Mouse (Mus musculus) right cerebral cortex, adult 18-20 months (tissue): ENCODE results near the gene Nat14.
A peak's percentile ranks its signal among the peaks of the same experiment; 100 is the strongest.
"Not testable (repeated sequence)": the region's sequence is repeated elsewhere in the genome, so short reads cannot be mapped to it uniquely, and the experiment has no call there.

ENCODE experiments used
- DNase-seq: peaks from one replicate; pipeline ENCODE4 v3.0.0; 2022; ENCODE audit warnings: mixed read lengths

Gene Nat14

DNA sequence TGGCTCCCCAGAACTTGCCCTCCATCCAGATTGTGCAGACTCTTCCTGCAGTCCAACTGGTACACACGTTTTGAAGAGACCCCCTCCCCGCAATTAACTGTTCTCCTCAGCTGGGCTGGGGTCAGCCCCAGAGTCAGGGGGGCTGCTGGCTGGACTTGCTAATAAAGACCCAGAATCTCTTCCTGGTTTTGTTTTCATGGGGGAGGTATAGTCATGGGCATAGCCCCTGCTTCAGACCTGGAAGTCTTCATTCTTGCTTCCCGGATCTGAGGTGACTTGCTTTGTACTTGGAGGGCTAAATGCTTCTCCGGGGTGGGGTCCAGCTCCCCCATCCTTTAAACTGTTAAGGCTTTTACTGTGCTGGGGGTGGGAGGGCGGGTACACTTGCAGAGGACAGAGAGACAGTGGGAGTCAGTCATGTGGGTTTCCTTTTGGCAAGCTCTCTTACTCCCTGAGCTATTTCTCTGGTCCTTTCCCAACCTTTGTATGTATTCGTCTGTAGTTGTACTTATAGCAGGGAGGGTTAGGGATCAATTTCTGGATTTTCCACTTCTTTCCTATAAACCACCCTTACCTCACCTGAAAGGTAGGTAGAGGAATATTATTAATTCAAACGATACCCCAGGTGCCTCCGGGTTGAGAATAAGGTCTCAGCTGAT lies at the start of gene Nat14:
Gene Nat14, plus strand, starts transcription at position 205 of the 659 bp plus-strand sequence.
- no peak for DNase-seq

DNA sequence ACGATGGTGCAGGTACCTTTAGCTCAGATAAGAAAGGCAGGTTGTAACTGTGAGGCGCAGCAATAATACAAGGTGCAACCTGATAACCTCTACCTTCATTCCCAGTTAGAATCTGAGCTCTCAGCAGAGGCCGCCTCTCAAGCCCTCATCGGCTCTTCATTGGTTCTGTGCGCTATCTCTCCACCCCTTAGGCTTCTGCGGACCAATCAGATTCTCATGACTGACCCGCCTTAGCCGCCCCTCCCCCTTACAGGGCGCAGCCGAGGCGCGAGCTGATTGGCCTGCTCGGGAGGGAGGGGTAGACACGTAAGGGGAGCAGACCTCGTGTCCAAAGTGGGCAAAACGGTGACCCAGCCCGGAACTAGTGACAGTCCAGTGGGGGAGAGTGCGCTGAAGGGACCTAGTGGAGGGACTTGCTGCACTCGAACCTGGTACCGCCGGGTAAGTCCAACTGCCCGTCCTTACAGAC lies 45.0 kb upstream of the Nat14 start, which contains the start of gene Isoc2a:
Gene Isoc2a, plus strand, starts transcription at position 401 of the 469 bp plus-strand sequence.
- peak; percentile 93 for DNase-seq

DNA sequence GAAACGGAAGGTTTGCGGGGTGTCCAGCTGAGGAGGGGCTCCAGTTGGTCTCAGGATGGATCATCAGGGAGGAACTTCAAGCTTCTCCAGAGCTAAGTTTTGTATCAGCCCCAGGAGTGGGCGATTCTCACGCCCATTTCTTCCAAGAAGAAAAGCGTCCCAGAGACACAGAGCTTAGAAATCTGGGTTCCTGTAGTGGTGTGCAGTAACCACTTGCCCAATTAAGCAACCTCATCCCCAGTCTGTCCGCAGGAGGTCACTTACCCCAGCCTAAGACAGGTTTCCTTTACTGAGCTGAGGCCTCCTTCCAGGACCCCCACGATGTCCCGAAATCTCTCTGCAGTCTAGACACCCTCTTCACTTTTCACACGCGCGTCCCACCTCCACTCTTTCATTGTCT lies 44.6 kb upstream of the Nat14 start:
- DNase-seq = no peak

DNA sequence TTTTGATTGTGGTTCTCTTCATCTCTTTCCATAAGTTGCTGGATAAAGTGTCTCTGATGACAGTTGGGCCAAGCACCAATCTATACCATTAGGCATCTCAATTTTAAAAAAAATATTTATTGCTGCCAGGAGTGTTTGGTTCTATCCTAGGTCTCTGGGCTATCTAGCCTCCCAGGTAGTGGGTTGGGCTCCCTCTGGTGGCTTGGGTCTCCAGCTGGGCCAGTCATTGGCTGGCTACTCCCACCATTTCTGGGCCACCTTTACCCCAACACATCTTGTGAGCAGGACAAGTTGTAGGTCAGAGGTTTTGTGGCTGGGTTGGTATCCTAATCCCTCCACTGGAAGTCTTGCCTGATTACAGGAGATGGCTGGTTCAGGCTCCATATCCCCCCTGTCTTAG lies 43.6 kb upstream of the Nat14 start:
- DNase-seq = no peak

DNA sequence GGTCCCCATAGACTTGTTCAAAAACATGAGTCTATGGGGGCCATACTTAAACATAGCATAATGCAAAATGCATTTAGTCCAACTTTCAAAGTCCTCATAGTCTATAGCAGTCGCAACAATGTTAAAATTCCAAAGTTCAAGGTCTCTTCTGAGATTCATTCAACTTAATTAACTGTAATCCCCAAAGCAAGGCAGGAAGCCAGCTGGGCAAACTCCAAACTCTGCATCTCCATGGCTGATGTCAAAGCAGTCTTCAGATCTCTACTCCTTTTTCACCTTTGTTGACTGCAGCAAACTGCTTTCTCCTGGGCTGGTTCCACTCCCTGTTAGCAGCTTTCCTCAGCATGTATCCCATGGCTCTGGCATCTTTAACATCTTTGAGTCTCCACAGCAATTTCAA lies 42.8 kb upstream of the Nat14 start:
- DNase-seq = not testable (repeated sequence)

DNA sequence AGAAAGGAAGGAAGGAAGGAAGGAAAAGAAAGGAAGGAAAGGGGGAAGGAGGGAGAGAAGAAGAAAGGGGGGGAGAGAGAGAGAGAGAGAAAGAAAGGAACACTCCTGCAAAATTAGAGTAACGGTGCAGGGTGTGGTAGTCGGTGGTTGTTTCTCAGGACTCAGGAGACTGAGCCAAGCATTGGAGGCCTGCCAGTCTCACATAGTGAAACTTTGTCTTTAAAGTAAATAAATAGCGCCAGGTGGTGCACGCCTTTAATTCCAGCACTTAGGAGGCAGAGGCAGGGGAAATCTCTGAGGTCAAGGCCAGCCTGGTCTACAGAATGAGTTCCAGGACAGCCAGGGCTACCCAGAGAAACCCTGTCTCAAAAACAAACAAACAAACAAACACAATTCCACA lies 35.1 kb upstream of the Nat14 start:
- no peak for DNase-seq

DNA sequence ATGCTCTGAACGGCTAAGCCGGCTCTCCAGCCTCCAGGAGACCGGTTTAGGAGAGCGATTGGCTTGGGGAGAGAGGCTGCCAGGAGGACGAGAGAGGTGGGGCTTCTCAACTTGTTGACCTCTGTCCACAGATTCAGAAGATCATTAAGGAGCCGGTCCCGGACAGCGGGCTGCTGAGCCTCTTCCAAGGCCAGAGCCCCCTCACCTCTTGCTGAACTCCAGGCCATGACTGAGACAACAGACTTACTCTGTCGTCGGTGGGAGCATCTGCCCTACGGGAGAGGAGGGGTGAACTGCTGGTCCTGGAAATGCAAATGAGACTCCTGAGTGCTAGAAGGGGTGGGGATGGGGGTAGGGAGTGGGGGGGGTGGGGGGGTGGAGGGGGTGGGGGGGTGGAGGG lies 26.6 kb upstream of the Nat14 start:
- DNase-seq = no peak

DNA sequence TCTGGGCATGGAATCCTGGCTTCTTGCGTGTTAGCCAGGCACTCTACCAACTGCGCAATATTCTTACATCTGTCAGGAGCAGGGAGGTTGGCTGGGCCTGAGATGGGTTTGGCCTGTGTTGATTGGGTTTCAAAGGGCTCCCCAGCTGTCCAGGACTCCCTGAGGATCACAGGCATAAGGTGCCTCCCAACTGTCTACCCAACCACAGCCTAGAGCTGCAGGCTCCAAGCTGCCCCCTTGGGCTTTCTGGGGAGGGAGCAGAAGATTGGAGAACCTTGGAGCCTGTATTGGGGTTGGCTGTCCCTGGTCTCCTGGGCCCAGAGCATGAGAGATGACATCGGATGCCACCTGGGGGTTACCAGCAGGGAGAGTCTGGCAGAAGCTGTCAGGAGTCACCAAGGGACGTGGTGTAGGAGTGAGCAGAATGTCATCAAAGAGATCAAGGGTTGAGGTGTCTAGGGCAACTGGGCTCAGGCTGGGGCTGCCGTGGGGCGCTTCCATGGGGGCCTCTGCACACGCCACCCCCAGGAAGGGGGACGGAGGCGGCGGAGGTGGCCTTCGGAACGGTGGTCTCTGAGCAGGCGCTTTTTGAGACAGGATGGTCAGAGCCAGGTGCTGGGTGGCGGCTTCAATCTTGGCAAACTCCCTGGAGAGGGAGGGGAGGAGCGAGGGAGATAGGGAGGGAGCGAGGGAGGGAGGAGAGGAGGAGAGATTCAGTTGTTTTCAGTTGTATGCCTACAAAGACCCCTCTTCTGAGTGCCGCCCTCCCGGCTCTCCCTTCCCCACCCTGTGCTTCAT lies 22.8 kb upstream of the Nat14 start:
- no peak for DNase-seq

DNA sequence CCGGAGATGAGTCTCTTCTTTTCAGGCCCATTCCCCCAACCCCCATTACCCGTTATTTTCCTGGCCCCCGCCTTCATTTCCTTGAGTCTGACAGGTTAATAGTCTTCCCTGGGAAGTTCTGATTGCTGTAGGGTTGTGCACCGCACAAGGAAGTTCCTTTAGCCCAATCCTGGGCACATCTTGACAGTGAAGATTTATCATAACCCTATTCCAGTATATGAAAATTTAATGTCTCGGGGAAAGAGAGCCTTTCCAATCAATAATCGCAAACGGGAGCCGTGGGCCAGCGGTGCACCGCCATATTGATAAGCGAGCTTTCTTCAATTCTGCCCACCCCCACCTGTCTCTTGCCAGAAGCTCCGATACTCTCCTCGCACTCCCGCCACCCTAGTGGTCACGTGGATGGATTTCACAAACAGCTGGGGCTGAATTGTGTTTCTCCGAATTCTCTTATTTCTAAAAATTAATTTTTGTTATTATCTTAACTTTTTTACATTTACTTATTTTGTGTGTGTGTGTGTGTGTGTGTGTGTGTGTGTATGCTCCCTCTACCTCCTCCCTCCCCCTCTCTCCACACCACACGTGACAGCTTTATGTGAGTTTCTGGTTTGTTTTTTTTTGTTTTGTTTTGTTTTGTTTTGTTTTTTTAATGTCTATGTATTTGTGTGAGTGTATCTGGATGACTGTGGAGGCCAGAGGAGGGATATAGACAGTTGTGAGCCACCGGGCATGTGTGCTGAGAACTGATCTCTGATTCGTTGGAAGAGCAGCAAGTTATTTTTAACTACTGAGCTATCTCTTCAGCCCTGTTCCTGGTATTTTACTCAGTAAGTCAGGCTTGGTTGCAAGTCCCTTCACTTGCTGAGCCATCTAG lies 21.9 kb upstream of the Nat14 start:
- DNase-seq = no peak

DNA sequence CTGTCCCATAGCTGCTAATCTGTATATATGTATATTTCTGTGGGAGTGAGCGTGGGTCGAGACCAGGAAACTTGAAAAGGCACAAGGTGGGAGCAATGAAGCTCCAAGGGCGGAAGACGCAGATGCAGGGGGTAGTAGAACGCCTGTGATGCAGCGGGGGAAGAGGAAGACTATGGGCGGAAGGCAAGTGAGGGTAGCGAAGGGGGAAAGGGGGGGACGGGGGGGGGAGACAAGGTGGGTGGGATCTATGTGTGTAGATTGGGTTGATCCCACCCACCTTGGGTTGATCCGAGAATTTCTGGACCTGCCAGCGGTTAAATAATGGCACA lies 21.3 kb upstream of the Nat14 start:
- no peak for DNase-seq

DNA sequence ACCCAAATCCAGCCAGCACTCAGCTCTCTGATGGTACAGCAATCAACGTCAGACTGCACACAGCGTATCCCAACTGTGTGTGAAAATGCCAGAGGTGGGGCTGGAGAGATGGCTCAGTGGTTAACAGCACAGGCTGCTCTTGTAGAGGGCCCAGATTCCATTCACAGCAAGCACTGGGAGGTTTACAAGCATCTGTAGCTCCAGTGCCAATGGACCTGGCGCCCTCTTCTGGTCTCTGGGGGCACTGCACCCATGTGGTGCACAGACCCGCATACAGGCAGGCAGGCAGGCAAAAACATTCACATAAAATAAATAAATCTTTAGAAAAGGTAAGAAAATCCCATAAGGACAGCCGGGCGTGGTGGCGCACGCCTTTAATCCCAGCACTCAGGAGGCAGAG lies 20.7 kb upstream of the Nat14 start:
- DNase-seq = no peak

DNA sequence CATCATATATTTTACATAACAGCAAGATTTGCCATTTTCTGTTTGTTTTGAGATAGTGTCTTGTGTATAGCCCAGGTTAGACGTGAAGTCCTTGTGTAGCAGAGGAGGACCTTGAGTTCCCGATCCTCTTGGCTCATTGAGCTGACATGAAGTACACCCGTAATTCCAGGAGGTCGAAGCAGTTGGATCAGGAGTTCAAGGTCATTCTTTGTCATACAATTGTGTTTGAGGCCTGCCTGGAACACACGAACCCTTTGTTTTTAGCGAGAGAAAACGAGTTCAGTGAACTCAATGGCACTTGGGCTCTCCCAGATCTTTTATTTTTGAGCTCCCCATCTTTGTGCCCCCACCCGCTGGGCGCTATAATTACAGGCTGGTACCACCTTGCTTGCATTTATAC lies 19.4 kb upstream of the Nat14 start:
- no peak for DNase-seq

DNA sequence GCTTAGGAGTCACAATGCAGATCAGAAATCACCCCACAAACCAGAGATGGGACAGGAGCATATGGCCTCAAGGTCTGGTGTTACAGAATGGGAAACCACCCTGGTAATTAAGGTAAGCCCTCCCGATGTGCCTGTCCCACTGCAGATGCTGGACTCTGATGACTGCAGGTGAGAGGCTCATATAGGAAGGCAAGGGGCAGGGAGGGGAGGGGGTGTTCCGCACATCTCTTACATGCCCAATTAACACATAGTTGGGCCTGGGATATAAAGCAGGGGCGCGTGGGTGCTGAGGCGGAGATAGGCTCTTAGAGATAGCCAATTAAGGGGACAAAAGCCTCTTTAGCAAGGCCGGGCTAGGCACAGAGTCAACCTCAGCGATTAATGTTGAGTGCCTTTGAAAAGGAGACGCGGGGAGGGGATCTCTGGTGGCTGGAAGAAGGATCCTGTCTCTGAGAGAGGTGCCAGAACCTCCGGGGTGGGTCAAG lies 15.3 kb upstream of the Nat14 start, which contains the start of gene Gm36210:
Gene Gm36210, minus strand, starts transcription at position 51 of the 485 bp plus-strand sequence.
- no peak for DNase-seq

DNA sequence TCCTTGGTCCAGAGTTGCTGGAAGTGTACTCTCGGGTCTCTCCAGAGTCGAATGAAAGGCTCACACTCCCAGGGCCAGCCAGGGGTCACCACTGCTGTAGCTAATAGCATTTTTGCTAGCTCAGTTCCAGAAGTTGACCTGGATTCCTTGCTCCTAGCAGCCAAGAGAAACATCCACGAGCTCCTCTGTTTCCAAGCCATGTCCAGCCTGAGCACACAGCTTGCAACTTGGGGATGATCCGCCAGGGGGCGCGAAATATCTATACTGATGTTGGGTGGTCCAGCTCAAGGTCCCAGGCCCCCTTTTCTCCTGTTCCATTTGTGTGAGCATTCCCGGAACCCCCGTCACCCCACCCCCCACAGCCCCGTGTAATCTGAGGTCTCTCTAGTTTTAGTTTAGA lies 10.3 kb upstream of the Nat14 start:
- DNase-seq = no peak

DNA sequence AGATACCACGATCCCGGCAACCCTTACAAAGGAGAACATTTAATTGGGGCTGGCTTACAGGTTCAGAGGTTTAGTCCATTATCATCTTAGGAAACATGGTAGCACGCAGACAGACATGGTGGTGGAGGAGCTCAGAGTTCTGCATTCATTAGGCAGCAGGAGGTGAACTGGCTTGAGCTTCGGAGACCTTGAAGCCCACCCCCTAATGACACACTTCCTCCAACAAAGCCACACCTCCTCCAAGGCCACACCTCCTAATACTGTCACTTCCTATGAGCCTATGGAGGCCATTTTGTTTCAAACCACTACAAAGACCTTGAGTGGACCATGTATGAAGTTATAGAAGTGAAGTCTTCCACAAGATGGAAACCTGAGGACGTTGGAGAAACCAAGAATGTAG lies 9.6 kb upstream of the Nat14 start:
- no peak for DNase-seq

DNA sequence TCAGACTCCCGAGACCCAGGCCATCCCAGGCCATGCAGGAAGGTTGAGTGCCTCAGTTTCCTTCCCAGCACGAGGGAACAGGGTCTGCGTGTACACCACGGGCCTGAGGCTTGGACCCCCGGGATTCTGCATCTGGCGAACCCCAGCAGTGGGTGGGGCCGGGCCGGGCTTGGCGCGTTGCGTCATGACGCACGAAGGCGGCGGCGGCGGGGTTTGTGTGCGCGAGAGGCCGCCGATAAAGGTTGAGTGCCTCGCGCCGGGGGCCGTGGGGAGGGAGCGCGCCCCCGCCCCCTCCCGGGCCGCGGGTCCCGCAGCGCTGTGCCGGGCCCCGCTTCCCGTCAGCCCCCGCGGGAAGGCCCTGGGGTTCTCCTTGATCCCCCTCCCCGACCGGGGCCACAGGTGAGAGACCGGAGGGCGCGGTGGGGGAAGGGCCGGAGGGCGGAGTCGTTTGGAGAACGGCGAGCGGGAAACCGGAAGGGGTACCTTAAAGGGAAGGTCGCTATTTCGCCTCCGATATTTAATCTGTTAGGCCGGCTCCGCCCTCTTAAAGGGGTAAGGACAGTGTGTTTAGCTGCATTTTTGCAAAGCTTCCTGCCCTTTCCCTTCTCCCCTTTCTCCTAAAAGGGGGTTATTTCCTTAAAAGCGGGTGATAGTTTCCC lies 6.7 kb upstream of the Nat14 start, which contains the start of gene Zfp628:
Gene Zfp628, plus strand, starts transcription at position 211 of the 659 bp plus-strand sequence.
- peak; percentile 95 for DNase-seq

DNA sequence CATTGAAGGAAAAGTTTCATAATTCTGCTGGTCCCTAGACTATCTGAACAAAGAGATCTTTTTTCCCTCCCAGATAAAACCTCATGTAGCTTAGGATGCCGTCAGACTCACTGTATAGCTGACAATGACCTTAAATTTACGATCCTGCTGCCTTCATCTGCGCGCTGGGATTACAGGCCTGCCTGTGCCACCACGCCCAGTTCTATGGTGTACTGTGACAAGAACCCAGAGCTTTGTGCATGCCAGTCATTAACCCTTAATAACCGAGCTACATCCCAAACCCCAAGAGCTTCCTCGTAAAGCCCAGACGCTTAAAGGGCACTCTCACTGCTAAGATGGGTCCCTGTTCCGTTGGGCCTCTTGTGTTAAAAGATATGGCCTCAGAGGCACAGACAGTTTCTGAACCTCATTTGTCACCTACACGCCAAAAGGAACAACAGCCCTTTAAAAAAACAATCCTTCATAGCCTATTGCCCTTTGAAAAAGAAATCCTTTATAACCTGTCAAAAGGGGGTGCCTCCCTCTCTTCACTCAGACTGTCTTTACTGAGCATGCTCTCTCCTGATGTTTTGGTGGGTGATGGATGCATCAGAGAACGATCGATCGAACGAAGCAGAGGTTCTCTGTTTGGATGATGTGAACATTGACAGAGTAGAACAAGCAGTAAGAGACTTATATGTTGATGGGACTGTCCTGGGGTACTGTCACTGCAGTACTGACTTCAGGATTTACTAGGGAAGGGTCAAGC lies 6.0 kb upstream of the Nat14 start:
- peak; percentile 47 for DNase-seq

DNA sequence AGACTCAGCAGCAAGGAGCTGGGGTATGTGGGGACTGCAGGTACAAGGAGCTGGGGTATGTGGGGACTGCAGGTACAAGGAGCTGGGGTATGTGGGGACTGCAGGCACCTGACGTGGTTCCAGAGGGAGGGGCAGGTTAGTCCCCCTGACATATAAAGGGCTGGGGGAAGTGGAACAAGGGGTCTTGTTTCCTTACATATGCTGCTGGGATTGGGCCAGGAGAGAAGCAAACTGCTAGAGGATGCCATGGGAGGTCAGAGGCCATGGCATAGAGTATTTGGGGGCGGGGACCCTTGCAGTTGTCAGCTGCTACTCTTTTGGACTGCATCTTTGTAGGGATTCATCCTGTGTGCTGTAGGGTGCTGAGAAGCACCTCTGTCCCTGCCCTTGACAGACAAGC lies 4.3 kb upstream of the Nat14 start:
- DNase-seq = no peak

DNA sequence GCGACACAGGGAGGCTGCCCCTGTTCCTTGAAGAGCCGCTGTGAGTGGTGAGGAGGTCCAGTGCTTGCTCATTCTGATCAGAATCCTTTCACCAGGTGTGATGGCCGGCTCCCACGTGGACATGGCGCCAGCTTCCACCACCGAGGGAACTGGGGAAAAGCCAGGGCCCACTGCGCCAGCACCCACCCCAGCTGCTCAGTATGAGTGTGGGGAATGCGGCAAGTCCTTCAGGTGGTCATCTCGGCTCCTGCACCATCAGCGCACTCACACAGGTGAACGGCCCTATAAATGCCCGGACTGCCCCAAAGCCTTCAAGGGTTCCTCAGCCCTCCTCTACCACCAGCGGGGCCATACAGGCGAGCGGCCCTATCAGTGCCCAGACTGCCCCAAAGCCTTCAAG lies 3.1 kb upstream of the Nat14 start:
- DNase-seq = no peak

DNA sequence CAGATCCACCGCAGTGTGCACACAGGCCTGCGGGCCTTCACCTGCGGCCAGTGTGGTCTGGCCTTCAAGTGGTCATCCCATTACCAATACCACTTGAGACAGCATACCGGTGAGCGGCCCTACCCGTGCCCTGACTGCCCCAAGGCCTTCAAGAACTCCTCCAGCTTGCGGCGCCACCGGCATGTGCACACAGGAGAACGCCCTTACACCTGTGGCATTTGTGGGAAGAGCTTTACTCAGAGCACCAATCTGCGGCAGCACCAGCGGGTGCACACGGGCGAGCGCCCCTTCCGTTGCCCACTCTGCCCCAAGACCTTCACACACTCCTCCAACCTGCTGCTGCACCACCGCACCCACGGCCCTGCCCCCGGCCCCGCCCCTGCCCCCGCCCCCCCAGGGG lies 2.7 kb upstream of the Nat14 start:
- DNase-seq = no peak

DNA sequence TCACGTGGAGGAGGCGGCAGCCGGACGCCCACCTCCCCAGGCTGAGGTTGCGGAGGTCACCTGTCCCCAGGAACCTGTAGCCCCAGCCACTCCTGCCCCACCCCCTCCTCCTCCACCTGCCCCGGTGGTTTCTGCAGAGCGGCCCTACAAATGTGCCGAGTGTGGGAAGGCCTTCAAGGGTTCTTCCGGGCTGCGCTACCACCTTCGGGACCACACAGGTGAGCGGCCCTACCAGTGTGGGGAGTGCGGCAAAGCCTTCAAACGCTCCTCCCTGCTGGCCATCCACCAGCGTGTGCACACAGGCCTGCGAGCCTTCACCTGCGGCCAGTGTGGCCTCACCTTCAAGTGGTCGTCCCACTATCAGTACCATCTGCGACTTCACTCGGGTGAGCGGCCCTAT lies 1.9 kb upstream of the Nat14 start:
- no peak for DNase-seq

DNA sequence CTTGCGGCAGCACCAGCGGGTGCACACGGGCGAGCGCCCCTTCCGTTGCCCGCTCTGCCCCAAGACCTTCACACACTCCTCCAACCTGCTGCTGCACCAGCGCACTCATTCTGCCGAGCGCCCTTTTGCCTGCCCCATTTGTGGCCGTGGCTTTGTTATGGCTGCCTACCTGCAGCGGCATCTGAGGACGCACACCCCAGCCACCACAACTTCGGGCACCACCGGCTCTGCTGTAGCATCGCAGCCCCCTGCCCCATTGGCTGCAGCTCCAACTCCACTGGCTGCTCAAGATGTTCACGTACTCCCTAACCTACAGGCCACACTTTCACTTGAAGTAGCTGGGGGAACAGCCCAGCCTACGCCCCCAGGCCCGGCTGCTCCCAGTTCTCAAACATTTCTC lies 1.3 kb upstream of the Nat14 start:
- DNase-seq = no peak
